Mouse (Mus musculus): ENCODE data around the gene 1700001O22Rik.

Gene 1700001O22Rik

DNA sequence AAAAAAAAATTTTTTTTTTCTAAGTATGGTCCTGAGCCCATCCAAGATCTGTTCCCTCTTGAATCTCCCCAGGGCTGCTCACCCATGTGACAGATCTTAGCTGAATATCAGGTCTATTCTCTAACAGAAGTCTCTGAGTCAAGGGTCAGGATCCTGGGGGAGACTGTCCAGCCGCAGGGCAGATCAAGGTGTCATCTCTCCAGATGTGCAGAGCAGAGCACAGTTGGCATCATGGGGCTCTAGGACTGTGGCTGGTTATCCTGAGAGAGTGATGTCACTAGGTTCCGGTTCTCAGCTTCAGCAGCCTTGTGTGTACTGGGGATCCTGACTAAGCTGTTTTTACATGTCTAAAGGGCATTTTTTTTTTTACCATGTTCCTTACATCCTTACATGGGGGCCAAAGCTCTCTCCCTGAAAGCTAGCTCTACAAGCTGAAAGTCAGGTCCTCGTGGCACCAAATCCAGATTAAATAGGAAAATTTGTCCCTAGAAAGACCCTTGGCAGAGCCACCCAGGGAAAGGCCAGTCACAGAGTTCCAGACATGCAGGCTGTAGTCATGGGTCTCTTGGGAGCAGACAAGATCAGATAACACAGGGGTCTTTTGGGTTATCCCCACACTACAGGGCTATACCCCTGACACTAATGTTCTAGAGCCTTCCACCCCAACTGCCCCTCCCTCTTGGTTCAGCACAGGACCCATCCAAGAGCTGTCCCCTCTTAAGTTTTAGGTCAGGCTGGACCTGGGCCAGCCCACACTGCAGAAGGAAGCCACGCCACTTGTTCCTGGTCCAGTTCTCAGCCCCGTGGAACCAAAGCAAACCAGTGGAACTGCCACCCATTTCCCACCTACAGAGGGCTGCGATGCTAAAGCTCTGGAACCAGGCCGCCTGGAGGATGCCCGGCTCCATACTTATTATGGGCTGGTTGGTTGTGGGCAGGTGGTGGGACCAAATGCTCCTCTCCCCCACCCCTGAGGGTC is 20.9 kb downstream of the 1700001O22Rik start:
- DNase-seq (ENCODE audit: low read depth in 1 of 2, low spot score in 2 of 2) = no peak

GRCm38 (mm10) chr2:30779241-30779640 is 24.2 kb downstream of the 1700001O22Rik start:
- no peak for DNase-seq (ENCODE audit: low read depth in 1 of 2, low spot score in 2 of 2)

GRCm38 (mm10) chr2:30778235-30778634 is 25.2 kb downstream of the 1700001O22Rik start:
- DNase-seq (ENCODE audit: low read depth in 1 of 2, low spot score in 2 of 2) = no peak

GRCm38 (mm10) chr2:30777266-30777665 is 26.2 kb downstream of the 1700001O22Rik start:
- DNase-seq (ENCODE audit: low read depth in 1 of 2, low spot score in 2 of 2) = no peak

DNA sequence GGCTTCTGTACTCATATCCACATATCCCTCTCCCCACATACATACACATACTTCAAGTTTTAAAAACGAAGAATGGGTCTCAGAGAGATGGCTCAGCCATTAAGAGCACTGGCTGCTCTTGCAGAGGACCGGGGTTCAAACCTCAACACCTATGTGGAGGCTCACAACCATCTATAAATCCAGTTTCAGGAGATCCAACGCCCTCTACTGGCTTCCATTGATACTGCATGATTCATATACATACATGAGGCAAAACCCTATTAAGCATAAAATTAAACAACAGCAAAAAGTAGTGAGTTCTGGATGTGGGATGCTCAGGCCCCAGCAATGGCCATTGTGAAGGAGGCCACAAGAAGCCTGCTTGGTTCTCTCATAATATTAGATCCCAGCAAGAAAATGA is 27.5 kb downstream of the 1700001O22Rik start:
- DNase-seq (ENCODE audit: low read depth in 1 of 2, low spot score in 2 of 2) = no peak

GRCm38 (mm10) chr2:30773313-30774005 is 30.0 kb downstream of the 1700001O22Rik start:
- no peak for DNase-seq (ENCODE audit: low read depth in 1 of 2, low spot score in 2 of 2)

DNA sequence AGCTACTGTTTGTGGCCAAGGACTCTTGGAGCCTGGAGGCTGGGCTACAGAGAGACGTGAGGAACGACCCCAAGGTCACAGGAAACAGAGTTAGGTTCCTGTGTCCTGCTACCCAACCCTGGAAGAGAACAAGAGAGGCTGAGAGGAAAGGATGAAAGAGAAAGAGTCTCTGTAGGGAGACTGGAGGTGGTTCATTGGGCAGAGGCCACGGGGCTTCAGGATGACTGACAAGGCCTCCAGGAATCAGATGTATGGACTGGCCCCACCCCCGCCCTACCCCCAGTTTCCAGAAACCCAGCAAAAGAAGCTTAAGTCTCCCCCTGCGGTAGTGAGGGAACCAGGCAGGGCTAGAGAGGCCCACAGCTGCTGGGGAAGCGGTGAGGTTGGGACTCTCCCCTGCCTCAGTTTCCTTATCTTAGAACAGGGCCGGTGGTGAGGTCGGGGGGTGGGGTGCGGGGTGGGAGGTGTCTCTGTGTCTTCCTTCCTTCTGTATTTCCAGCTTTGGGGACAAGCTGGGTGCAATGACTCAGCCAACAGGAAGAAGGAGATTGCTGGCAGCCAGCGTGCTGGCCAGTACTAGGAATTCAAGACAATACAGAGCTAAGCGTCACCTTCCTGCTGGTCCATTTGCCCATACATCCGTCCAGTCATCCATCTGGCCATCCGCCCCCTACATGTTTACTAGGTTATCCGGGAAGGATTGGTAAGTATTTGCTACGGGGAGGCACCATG is 30.7 kb downstream of the 1700001O22Rik start:
- DNase-seq (ENCODE audit: low read depth in 1 of 2, low spot score in 2 of 2) = no peak

DNA sequence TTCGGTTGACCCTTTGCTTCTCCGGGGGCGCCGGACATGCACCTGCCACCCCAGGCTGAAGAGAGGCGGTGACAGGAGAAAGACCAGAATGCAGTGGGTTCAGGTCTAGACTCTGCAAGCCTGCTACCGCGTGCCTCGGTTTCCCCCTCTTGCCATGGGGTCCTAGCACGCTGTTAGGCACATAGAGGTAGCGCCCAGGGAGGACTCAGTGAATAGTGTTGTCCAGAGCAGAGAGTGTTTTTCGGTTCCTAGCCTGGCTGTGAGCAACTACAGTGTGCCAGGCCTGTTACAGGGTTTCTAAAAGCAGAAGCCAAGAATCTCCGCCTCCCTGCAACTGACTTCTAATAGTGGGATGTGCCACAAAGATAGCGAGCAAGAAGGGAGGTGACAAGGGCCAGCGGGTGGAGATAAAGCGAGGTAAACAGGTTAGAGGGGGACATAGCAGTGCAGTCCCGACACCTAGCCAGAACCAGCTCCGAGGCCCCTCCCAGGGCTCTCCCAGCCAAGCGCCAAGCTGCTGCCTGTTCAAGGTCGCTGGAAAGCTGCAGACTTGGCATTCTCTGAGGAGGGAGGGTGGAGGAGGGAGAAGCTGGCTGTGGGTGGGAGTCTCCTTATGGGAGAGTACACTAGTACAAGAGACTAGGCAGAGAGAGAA is 31.5 kb downstream of the 1700001O22Rik start:
- DNase-seq (ENCODE audit: low read depth in 1 of 2, low spot score in 2 of 2) = no peak

DNA sequence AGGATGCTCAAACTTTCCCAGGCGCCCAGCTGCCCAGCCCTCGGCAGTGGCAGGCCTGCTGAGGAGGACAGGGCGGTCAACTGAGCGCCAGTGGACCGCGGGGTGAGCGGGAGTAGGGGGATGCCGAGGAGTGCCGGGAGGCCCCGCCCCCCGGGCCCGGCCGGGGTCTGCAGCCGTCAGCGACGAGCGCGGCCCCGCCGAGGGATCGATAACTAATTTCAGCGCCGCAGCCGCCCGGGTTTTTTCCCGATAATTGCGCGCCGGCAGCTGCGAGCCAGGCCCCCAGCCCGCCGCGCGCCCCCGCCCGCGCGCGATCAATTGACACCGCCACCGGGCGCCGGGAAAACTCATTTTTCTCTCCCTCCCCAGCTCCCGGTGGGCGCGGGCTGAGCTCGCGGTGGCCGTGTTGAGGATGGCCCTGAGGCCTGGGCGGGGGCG is 32.1 kb downstream of the 1700001O22Rik start:
- no peak for DNase-seq (ENCODE audit: low read depth in 1 of 2, low spot score in 2 of 2)

DNA sequence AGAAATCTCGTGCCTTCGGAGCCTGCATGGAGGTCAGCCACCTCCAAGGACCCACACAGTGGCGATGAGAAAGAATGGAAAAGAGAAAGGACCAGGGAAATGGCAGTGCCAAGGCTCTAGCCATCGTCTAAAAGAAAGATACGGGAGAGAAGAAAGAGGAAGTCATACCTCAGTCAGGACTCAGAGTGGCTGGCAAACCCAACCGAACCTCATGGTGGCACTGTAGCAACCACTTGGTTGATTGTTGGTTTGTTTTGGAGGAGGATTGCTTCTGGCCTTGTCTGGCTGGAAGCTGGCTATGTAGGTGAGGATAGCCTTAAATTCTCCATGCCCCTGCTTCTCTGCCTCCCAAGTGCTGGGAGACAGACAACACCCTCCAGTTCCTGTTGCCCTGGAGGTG is 34.3 kb downstream of the 1700001O22Rik start:
- DNase-seq (ENCODE audit: low read depth in 1 of 2, low spot score in 2 of 2) = no peak

DNA sequence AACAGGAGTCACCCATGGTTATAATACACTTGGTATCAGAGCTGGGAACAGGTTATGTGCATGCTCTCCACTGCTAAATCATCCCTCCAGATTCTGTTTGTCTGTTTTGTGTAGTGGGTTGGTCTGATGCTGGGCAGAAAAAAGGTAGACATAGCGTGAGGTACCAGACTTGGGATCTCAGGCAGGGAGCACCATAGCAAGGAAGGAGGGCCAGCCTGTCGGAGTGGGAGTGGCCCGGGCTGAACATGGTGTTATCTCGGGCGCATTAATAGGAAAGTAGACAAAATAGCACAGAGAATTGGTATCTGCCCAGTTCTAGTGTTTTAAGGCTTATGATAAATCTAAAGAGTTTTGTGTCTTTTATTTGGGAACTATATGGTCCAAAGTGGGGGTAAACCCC is 34.9 kb downstream of the 1700001O22Rik start:
- DNase-seq (ENCODE audit: low read depth in 1 of 2, low spot score in 2 of 2) = no peak

DNA sequence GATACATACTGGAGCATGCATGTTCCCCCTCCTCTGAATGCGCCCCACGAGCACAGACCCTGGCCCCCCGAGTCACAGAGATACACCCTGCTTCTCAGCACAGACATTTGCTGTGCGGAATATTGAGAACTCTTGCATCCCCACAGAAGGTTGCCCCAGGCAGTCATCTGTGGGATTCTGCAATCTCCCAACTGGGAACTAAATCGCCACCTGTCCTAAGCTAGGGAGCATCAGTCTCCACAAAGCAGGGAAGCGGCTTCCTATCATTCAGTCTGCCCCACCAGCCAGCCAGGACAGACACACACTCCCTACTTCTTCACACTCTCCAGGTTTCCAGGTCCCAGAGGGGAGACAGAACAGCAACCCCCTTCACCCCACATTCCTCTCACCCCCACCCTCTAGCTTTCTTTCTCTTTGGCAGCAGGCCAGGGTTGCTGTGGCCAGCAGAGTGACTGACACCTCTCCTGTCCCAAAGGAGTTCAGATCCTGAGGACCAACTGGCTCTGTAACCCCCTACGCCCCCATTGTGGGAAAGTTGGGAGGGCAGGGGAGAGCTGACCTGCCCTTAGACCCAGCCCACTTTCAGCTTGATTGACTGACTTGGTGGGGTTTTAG is 35.7 kb downstream of the 1700001O22Rik start:
- no peak for DNase-seq (ENCODE audit: low read depth in 1 of 2, low spot score in 2 of 2)

- DNase-seq (ENCODE audit: low read depth in 1 of 2, low spot score in 2 of 2) = no peak
Observed at GRCm38 (mm10) chr2:30766446-30766845, 37.0 kb downstream of the 1700001O22Rik start.

- DNase-seq (ENCODE audit: low read depth in 1 of 2, low spot score in 2 of 2) = no peak
Observed at GRCm38 (mm10) chr2:30760706-30761105, 42.8 kb downstream of the 1700001O22Rik start.

GRCm38 (mm10) chr2:30759858-30760547 is 43.5 kb downstream of the 1700001O22Rik start:
- no peak for DNase-seq (ENCODE audit: low read depth in 1 of 2, low spot score in 2 of 2)

GRCm38 (mm10) chr2:30759442-30759841 is 44.0 kb downstream of the 1700001O22Rik start:
- no peak for DNase-seq (ENCODE audit: low read depth in 1 of 2, low spot score in 2 of 2)

- DNase-seq (ENCODE audit: low read depth in 1 of 2, low spot score in 2 of 2) = no peak
Observed at GRCm38 (mm10) chr2:30759088-30759374, 44.4 kb downstream of the 1700001O22Rik start.

DNA sequence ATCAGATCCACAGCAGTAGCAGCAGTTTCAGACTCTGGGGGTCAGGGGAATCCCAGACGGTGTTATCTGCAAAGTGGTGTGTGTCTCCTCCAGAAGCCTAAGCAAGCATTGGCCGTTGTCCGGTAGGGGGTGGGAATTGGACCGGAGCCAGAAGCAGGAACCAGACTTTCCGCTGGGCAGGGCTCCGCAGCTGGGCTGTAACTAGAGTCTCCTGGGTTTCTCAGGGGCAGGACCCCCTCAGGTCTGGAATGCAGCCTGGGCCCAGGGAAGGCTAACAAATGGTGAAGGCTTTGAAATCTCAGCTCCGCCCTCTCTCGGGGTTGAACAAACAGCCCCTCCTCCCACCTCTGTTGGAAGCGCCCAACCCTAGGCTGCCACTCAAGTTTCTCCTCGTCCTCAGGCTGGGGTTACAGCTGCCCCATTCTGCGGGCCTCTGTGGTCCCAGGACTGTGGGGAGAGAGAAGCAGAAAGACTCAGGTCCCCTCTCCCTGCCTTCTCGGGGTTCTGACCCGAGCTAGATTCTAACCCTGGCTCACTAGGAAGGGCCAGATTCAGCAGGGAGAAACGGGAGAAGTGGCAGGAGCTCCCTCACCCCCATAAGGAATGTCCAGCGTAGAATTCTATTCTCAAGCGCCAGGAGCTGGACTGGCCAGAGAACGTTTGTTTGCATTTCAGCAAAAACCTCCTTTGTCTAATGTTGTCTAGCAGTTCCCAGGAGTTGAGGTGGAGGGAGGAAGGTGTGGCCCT is 44.9 kb downstream of the 1700001O22Rik start:
- DNase-seq (ENCODE audit: low read depth in 1 of 2, low spot score in 2 of 2) = no peak

GRCm38 (mm10) chr2:30756962-30757715 is 46.3 kb downstream of the 1700001O22Rik start:
- DNase-seq (ENCODE audit: low read depth in 1 of 2, low spot score in 2 of 2) = no peak

All from monocyte, adult 2 months (primary cell).